In the genomic region with DNA sequence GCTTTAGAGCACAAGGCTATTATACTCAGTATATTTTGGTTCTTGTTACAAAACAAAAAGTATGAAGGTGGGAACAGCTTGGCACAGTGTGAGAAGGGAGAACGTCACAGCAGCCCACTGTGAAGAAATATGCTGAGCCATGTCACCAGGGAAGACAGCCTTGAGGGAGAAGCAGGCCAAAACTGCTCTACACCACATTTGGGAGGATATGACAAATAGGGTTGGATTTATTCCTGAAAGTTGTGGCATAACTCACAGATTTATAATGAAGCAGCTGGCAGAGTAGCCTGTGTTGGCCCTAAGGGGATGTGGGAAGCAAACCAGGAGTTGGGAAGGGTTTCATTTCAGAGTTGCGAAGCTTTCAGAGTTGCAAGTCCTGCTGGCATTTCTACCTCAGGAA, we compare ENCODE assay signal across 10 mouse cellular contexts.
A peak's percentile ranks its signal among the peaks of the same experiment; 100 is the strongest.
DNase-seq lines count a peak whose midpoint lies in the region; ATAC-seq and TF ChIP-seq lines count a peak whose summit lies in the region.
"Had no signal": no experiment of that assay in that cellular context is flagged by ENCODE, and none has a peak within 500 bp of the region (broad histone marks: within the 10 kb centered on the region; RNA-seq: fewer than 3 reads in every experiment).

No protein-coding gene starts in this region.

- H3K36me3 ChIP-seq in lung, embryonic 16.5 days (ENCODE audit: control insufficient read depth, insufficient read depth, low read length): no peaks in the 10 kb centered on the region
- peaks cover 2% of the 10 kb centered on the region; the same call in 1 of the 2 replicates for H3K36me3 ChIP-seq in liver, postnatal 0 days (replicated peaks; ENCODE audit: insufficient read depth, low read length)

- H3K9ac ChIP-seq in lung, embryonic 16.5 days (ENCODE audit: low read length): no peak overlapping the region
- no peak overlapping the region for H3K9ac ChIP-seq in liver, postnatal 0 days (replicated peaks)

- TF ChIP-seq POLR2A in lung, adult 2 months (IDR thresholded peaks at IDR 0.05; ENCODE audit: borderline replicate concordance, extremely low read depth, low read depth, low read length): no peak

- no peaks in the 10 kb centered on the region for H3K9me3 ChIP-seq in lung, embryonic 16.5 days (ENCODE audit: control insufficient read depth, low read length)
- no peaks in the 10 kb centered on the region for H3K9me3 ChIP-seq in liver, postnatal 0 days (ENCODE audit: low read length)

- H3K4me3 ChIP-seq in lung, embryonic 16.5 days (ENCODE audit: low read length): no peak overlapping the region
- H3K4me3 ChIP-seq in lung, adult 2 months (replicated peaks; ENCODE audit: extremely low read depth, low read depth, low read length): no peak overlapping the region
- no peak overlapping the region for H3K4me3 ChIP-seq in liver, postnatal 0 days (ENCODE audit: low read depth, low read length)

- DNase-seq in adrenal gland, adult 8-10 months: peak; percentile 34
- DNase-seq in adrenal gland, postnatal 4 days (ENCODE audit: low spot score in 2 of 2): no peak
- DNase-seq in lung, adult 2 months: no peak
- DNase-seq in fat pad, adult 2 months (ENCODE audit: extremely low read depth, low read depth, low spot score): peak; percentile 86
- no peak for DNase-seq in liver, postnatal 0 days
- no peak for DNase-seq in B cell, adult 2 months

- TF ChIP-seq CTCF in lung, adult 2 months (IDR thresholded peaks at IDR 0.05; ENCODE audit: insufficient read depth, low read length): no peak
- no peak for TF ChIP-seq CTCF in liver, postnatal 0 days (IDR thresholded peaks at IDR 0.05; ENCODE audit: low read depth)

- TF ChIP-seq EP300 in liver, postnatal 0 days (IDR thresholded peaks at IDR 0.05; ENCODE audit: low read depth): no peak

- 75% methylated on average over 2 of the region's 2 CpGs for WGBS in lung, embryonic 16.5 days
- WGBS in lung, adult 2 months: 86% methylated on average over 2 of the region's 2 CpGs
- WGBS in liver, postnatal 0 days (ENCODE audit: insufficient replicate concordance): 72% methylated on average over 2 of the region's 2 CpGs

- peaks cover 7% of the 10 kb centered on the region for H3K4me1 ChIP-seq in lung, embryonic 16.5 days (replicated peaks; ENCODE audit: control insufficient read depth, insufficient read depth, low read length)
- H3K4me1 ChIP-seq in lung, adult 2 months (ENCODE audit: control insufficient read depth, insufficient read depth, low read length): peaks cover 7% of the 10 kb centered on the region
- 0 out of 2 replicates have a peak, but pooled peaks cover 3% of the 10 kb centered on the region for H3K4me1 ChIP-seq in liver, postnatal 0 days (ENCODE audit: insufficient read depth)

- 0 out of 2 replicates have a peak, but pooled peaks have one; percentile 26 for ATAC-seq in lung, embryonic 16.5 days (ENCODE audit: low read depth)
- ATAC-seq in megakaryocyte progenitor cell, adult 5-6 weeks (replicated peaks; ENCODE audit: poor library complexity): peak; percentile 30; the same call in 1 of the 2 replicates
- no peak for ATAC-seq in liver, postnatal 0 days

- no peak overlapping the region for H3K4me2 ChIP-seq in lung, embryonic 16.5 days (ENCODE audit: low read depth, low read length)
- no peak overlapping the region for H3K4me2 ChIP-seq in liver, postnatal 0 days (ENCODE audit: low read depth, low read length)

- H3K27me3 ChIP-seq in lung, embryonic 16.5 days (ENCODE audit: control insufficient read depth, insufficient read depth, low read depth, low read length): no peaks in the 10 kb centered on the region
- H3K27me3 ChIP-seq in liver, postnatal 0 days (ENCODE audit: insufficient read depth, low read length): no peaks in the 10 kb centered on the region

- H3K27ac ChIP-seq in lung, embryonic 16.5 days (ENCODE audit: low read length): no peak overlapping the region
- no peak overlapping the region for H3K27ac ChIP-seq in liver, postnatal 0 days (ENCODE audit: low read depth)
- H3K27ac ChIP-seq: kidney, postnatal 0 days; macrophage had no signal

Comparison
In these comparisons a context has a peak if more than half of its experiments do, and no peak if none do; other contexts are left out.
1. DNase-seq: peak in adrenal gland, adult 8-10 months (single experiment) and fat pad, adult 2 months (single experiment); none in adrenal gland, postnatal 4 days (0 of 2), lung, adult 2 months (single experiment), liver, postnatal 0 days (single experiment) and B cell, adult 2 months (0 of 2).